Mouse (Mus musculus): ENCODE data around the gene H2-K1. TPM values are rescaled to one million over a fixed set of nuclear protein-coding genes. Genes with fewer than 3 reads are reported as not detected.

H2-K1 gene
- total and polyA plus RNA-seq, 3 experiments = 1,734 to 2,472 (median 1,753) TPM

- Histone ChIP-seq H3K9me3 (replicated peaks; ENCODE audit: low read length) (no peaks in the 10 kb centered on the region), H3K4me1 (ENCODE audit: control insufficient read depth in 1 of 2, insufficient read depth in 2 of 2) (peaks cover 5 to 21% of the 10 kb centered on the region in 2 experiments), H3K4me2 (ENCODE audit: insufficient read depth, low read depth, poor library complexity, severe bottlenecking) (no peak overlapping the region), H3K36me3 (replicated peaks in 1 of 2; ENCODE audit: control insufficient read depth in 1 of 2, insufficient read depth in 1 of 2, low read length in 1 of 2) (peaks cover 50 to 55% of the 10 kb centered on the region in 2 experiments), H3K79me2 (replicated peaks; ENCODE audit: control insufficient read depth, extremely low read depth, insufficient read depth, poor library complexity, severe bottlenecking) (peaks cover 12% of the 10 kb centered on the region), H3K27me3 (replicated peaks) (no peaks in the 10 kb centered on the region), H3K9ac (ENCODE audit: insufficient read depth, low read depth) (no peak overlapping the region), H3K4me3 (replicated peaks in 1 of 3; ENCODE audit: low read depth in 2 of 3, low read length in 2 of 3, poor library complexity in 1 of 3) (no peak overlapping the region), H3K27ac (ENCODE audit: insufficient read depth, low read depth) (no peak overlapping the region)
- DNase-seq (ENCODE audit: extremely low read depth) = no peak
- dilution Hi-C loops (cut with MboI; ENCODE audit: extremely low pct_ligation_motif_present, extremely low pct_unique_long_range_greater_than_20kb, low sequenced_read_pairs) (no loop called here), in situ Hi-C loops (cut with MboI; ENCODE audit: low pct_ligation_motif_present, low pct_unique_long_range_greater_than_20kb, low sequenced_read_pairs) (no loop called here)
- TF ChIP-seq NELFE (IDR thresholded peaks at IDR 0.05; ENCODE audit: low read depth, low read length) (no peak), MXI1 (IDR thresholded peaks at IDR 0.05; ENCODE audit: low read depth, low read length) (no peak), MYC (IDR thresholded peaks at IDR 0.05; ENCODE audit: low read depth, low read length) (no peak)
Measured at GRCm38 (mm10) chr17:33959948-33960347, 40.2 kb downstream of the H2-K1 start.

DNA sequence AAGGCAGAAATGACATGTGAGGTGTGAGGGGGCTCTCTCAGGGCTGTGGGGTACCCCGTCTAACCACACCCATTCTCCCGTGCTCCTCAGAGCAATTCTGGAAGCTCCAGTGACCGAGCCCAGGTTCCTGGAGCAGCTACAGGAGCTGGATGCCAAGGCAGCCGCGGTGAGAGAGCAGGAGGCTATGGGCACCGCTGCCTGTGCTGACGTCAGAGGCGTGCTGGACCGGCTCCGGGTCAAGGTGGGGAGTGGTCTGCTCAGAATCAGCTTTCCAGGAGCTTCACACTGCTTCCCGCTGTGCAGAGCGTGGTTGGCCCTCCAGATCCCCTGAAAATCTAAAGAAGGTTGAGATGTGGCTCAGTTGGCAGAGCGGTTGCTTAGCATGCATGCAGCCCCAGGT, 41.0 kb downstream of the H2-K1 start:
- dilution Hi-C loops (cut with MboI; ENCODE audit: extremely low pct_ligation_motif_present, extremely low pct_unique_long_range_greater_than_20kb, low sequenced_read_pairs) (no loop called here), in situ Hi-C loops (cut with MboI; ENCODE audit: low pct_ligation_motif_present, low pct_unique_long_range_greater_than_20kb, low sequenced_read_pairs) (no loop called here)
- peaks cover 5 to 21% of the 10 kb centered on the region in 2 experiments for H3K4me1 ChIP-seq (ENCODE audit: control insufficient read depth in 1 of 2, insufficient read depth in 2 of 2)
- no peak overlapping the region for H3K4me3 ChIP-seq (replicated peaks in 1 of 3; ENCODE audit: low read depth in 2 of 3, low read length in 2 of 3, poor library complexity in 1 of 3)
- H3K36me3 ChIP-seq (replicated peaks in 1 of 2; ENCODE audit: control insufficient read depth in 1 of 2, insufficient read depth in 1 of 2, low read length in 1 of 2) = peaks cover 50 to 60% of the 10 kb centered on the region in 2 experiments
- no peak for DNase-seq (ENCODE audit: extremely low read depth)
- H3K9ac ChIP-seq (ENCODE audit: insufficient read depth, low read depth) = no peak overlapping the region
- H3K4me2 ChIP-seq (ENCODE audit: insufficient read depth, low read depth, poor library complexity, severe bottlenecking) = no peak overlapping the region
- TF ChIP-seq ELF1 (IDR thresholded peaks at IDR 0.05; ENCODE audit: low read depth, low read length) (no peak), SMC3 (IDR thresholded peaks at IDR 0.05; ENCODE audit: low read depth, low read length) (no peak), NRF1 (IDR thresholded peaks at IDR 0.05; ENCODE audit: low read depth, low read length) (no peak), HCFC1 (IDR thresholded peaks at IDR 0.05; ENCODE audit: low read depth, low read length) (no peak), MYC (IDR thresholded peaks at IDR 0.05; ENCODE audit: low read depth, low read length) (no peak), CHD1 (IDR thresholded peaks at IDR 0.05; ENCODE audit: low read depth, low read length) (no peak), POLR2AphosphoS2 (IDR thresholded peaks at IDR 0.05; ENCODE audit: low read depth, low read length) (no peak), BHLHE40 (IDR thresholded peaks at IDR 0.05; ENCODE audit: low read depth, low read length) (no peak), KAT2A (IDR thresholded peaks at IDR 0.05; ENCODE audit: insufficient replicate concordance, low read length) (no peak), ETS1 (conservative IDR thresholded peaks at IDR 0.05; ENCODE audit: low read depth, low read length) (no peak), GABPA (IDR thresholded peaks at IDR 0.05; ENCODE audit: insufficient replicate concordance, low read depth, low read length) (no peak), CHD2 (IDR thresholded peaks at IDR 0.05; ENCODE audit: low read length) (no peak), MXI1 (IDR thresholded peaks at IDR 0.05; ENCODE audit: low read depth, low read length) (no peak), IRF4 (IDR thresholded peaks at IDR 0.05; ENCODE audit: low read depth, low read length) (no peak), CTCF (conservative IDR thresholded peaks at IDR 0.05 in 1 of 2, IDR thresholded peaks at IDR 0.05 in 1 of 2; ENCODE audit: low read depth in 2 of 2, low read length in 2 of 2) (no peak), JUN (IDR thresholded peaks at IDR 0.05; ENCODE audit: insufficient read depth, low read depth, low read length) (no peak), MAZ (IDR thresholded peaks at IDR 0.05; ENCODE audit: low read depth, low read length) (no peak), POLR2A (IDR thresholded peaks at IDR 0.05; ENCODE audit: low read depth, low read length) (no peak)
- H3K9me3 ChIP-seq (replicated peaks; ENCODE audit: low read length) = no peaks in the 10 kb centered on the region
- H3K27me3 ChIP-seq (replicated peaks) = no peaks in the 10 kb centered on the region
- H3K27ac ChIP-seq (ENCODE audit: insufficient read depth, low read depth) = no peak overlapping the region
- H3K79me2 ChIP-seq (replicated peaks; ENCODE audit: control insufficient read depth, extremely low read depth, insufficient read depth, poor library complexity, severe bottlenecking) = peaks cover 20% of the 10 kb centered on the region
